25 mouse cellular contexts compared by ENCODE assay signal in genomic region chr11:90034646-90035045, GRCm38 (mm10). TPM values are rescaled to one million over a fixed set of nuclear protein-coding genes. Genes with fewer than 3 reads are reported as not detected.
DNase-seq lines count a peak whose midpoint lies in the region; ATAC-seq lines count a peak whose summit lies in the region.
"Had no signal": no experiment of that assay in that cellular context is flagged by ENCODE, and none has a peak within 500 bp of the region (broad histone marks: within the 10 kb centered on the region; RNA-seq: fewer than 3 reads in every experiment).

No protein-coding gene starts in this region.

- H3K4me1 ChIP-seq in heart, embryonic 16.5 days (ENCODE audit: control insufficient read depth, insufficient read depth, low read length), result peaks cover 4% of the 10 kb centered on the region
- peaks cover 14% of the 10 kb centered on the region; the same call in 1 of the 2 replicates for H3K4me1 ChIP-seq in heart, embryonic 10.5 days
- H3K4me1 ChIP-seq in midbrain, embryonic 15.5 days, result peaks cover 15% of the 10 kb centered on the region

- 59% methylated on average over 12 of the region's 12 CpGs for WGBS in heart, embryonic 16.5 days
- WGBS in heart, embryonic 10.5 days, result 82% methylated on average over 12 of the region's 12 CpGs
- WGBS in midbrain, embryonic 15.5 days, result 82% methylated on average over 12 of the region's 12 CpGs

- H3K9me3 ChIP-seq in heart, embryonic 16.5 days (replicated peaks; ENCODE audit: control insufficient read depth, low read length), result peaks cover 3% of the 10 kb centered on the region; the same call in 1 of the 2 replicates
- H3K9me3 ChIP-seq in heart, embryonic 10.5 days, result no peaks in the 10 kb centered on the region
- H3K9me3 ChIP-seq in midbrain, embryonic 15.5 days, result no peaks in the 10 kb centered on the region
- H3K9me3 ChIP-seq: forebrain, embryonic 15.5 days; heart, embryonic 15.5 days; limb, embryonic 10.5 days; stomach, embryonic 15.5 days had no signal

- ATAC-seq in heart, embryonic 16.5 days (replicated peaks; ENCODE audit: extremely low read depth, insufficient read depth, low FRiP score), result peak; percentile 49; the same call in 1 of the 2 replicates
- ATAC-seq in midbrain, embryonic 15.5 days (replicated peaks), result no peak
- ATAC-seq: forebrain, embryonic 15.5 days; inflammation-experienced regulatory T-cells, adult 6 months had no signal

- H3K4me2 ChIP-seq in heart, embryonic 16.5 days (ENCODE audit: low read depth, low read length), result peak overlapping the region; percentile 28; the same call in 1 of the 2 replicates
- no peak overlapping the region for H3K4me2 ChIP-seq in midbrain, embryonic 15.5 days
- H3K4me2 ChIP-seq: forebrain, embryonic 15.5 days; heart, embryonic 15.5 days; hindbrain, embryonic 14.5 days had no signal

- no peak overlapping the region for H3K27ac ChIP-seq in heart, embryonic 16.5 days (ENCODE audit: low read length)
- H3K27ac ChIP-seq in heart, embryonic 10.5 days, result no peak overlapping the region
- H3K27ac ChIP-seq in midbrain, embryonic 15.5 days, result no peak overlapping the region
- H3K27ac ChIP-seq: embryonic facial prominence, embryonic 10.5 days; forebrain, embryonic 15.5 days; heart, embryonic 15.5 days; hindbrain, embryonic 14.5 days; limb, embryonic 10.5 days; midbrain, embryonic 10.5 days; stomach, embryonic 15.5 days had no signal

- peaks cover 7% of the 10 kb centered on the region for H3K36me3 ChIP-seq in heart, embryonic 16.5 days (ENCODE audit: control insufficient read depth, insufficient read depth)
- H3K36me3 ChIP-seq in heart, embryonic 10.5 days, result peaks cover 19% of the 10 kb centered on the region; the same call in 1 of the 2 replicates
- no peaks in the 10 kb centered on the region for H3K36me3 ChIP-seq in midbrain, embryonic 15.5 days (replicated peaks)
- H3K36me3 ChIP-seq: forebrain, embryonic 15.5 days; midbrain, embryonic 10.5 days had no signal

- no peak for DNase-seq in heart, embryonic 10.5 days (ENCODE audit: low spot score)
- DNase-seq in heart, postnatal 10 days, result peak; percentile 72 to 75
- DNase-seq in heart, postnatal 25 days (ENCODE audit: low spot score), result peak; percentile 18
- DNase-seq in skeletal muscle tissue, adult 2 months (ENCODE audit: low read depth, low spot score), result peak; percentile 39
- DNase-seq in urinary bladder, postnatal 4 days (ENCODE audit: low spot score in 2 of 2), result no peak
- DNase-seq: adrenal gland, adult 2 months; cerebellum, adult 11 months; cerebellum, adult 9-11 months; gastrocnemius, postnatal 36 days; kidney, adult 8-10 months; kidney, postnatal 14 days; right cerebral cortex, postnatal 4 days had no signal

- no peak overlapping the region for H3K4me3 ChIP-seq in heart, embryonic 16.5 days (ENCODE audit: low read length)
- no peak overlapping the region for H3K4me3 ChIP-seq in heart, embryonic 10.5 days
- H3K4me3 ChIP-seq in midbrain, embryonic 15.5 days, result no peak overlapping the region
- H3K4me3 ChIP-seq: embryonic facial prominence, embryonic 10.5 days; forebrain, embryonic 15.5 days; heart, embryonic 15.5 days; limb, embryonic 10.5 days; midbrain, embryonic 10.5 days; stomach, embryonic 15.5 days had no signal

- H3K27me3 ChIP-seq in heart, embryonic 16.5 days (ENCODE audit: control insufficient read depth, insufficient read depth, low read length), result no peaks in the 10 kb centered on the region; the same call in 1 of the 2 replicates
- H3K27me3 ChIP-seq in heart, embryonic 10.5 days (ENCODE audit: insufficient read depth, poor library complexity, severe bottlenecking), result peaks cover 20% of the 10 kb centered on the region
- peaks cover 18% of the 10 kb centered on the region for H3K27me3 ChIP-seq in midbrain, embryonic 15.5 days (replicated peaks)
- H3K27me3 ChIP-seq: forebrain, embryonic 15.5 days; stomach, embryonic 15.5 days had no signal

- intact Hi-C loops in heart, postnatal 10 days (cut with DNase I), result loop anchor here (5.0 kb wide), 2 partner anchors 47 to 218 kb away; no protein-coding TSS in a partner anchor
- intact Hi-C loops in heart, postnatal 25 days (cut with DNase I), result loop anchor here (5.0 kb wide), 3 partner anchors 47 to 213 kb away; partner anchors contain the start of gene Mmd

- no peak overlapping the region for H3K9ac ChIP-seq in heart, embryonic 16.5 days (ENCODE audit: low read length)
- H3K9ac ChIP-seq in midbrain, embryonic 15.5 days, result no peak overlapping the region
- H3K9ac ChIP-seq: forebrain, embryonic 15.5 days; heart, embryonic 15.5 days; hindbrain, embryonic 14.5 days; stomach, embryonic 15.5 days had no signal

RNA-seq across cellular contexts. Expression of gene Tmem100, which starts 4.5 kb away (rescaled TPM):
- 9.8 and 13.4 TPM in 2 replicates for polyA plus RNA-seq in heart, embryonic 16.5 days (2015; fragmentation: Nextera tagmentation; extraction: Ambion mirVana)
- polyA plus RNA-seq in heart, embryonic 10.5 days (2016; fragmentation: Nextera tagmentation; extraction: Ambion mirVana), result 13.6 and 14.1 TPM in 2 replicates
- total RNA-seq in heart, postnatal 10 days (2021), result 10 to 100 TPM; 20.4 to 39.3 TPM
- total RNA-seq in heart, postnatal 25 days (2021), result 10 to 100 TPM; 16.9 to 23.8 TPM
- polyA plus RNA-seq in midbrain, embryonic 15.5 days (2015; fragmentation: Nextera tagmentation; extraction: Ambion mirVana), result 7.8 and 8.8 TPM in 2 replicates
- total RNA-seq: MEL had no signal
- polyA plus RNA-seq: C2C12; inflammation-experienced regulatory T-cells, adult 6 months; liver, adult 2 months had no signal

RNA-seq across cellular contexts. Expression of gene Pctp, which starts 32.0 kb away (rescaled TPM):
- 7.3 and 8.3 TPM in 2 replicates for polyA plus RNA-seq in heart, embryonic 16.5 days (2015; fragmentation: Nextera tagmentation; extraction: Ambion mirVana)
- polyA plus RNA-seq in heart, embryonic 10.5 days (2016; fragmentation: Nextera tagmentation; extraction: Ambion mirVana), result 26.2 and 28.5 TPM in 2 replicates
- 1 to 10 TPM; 4.5 to 5.6 TPM for total RNA-seq in heart, postnatal 10 days (2021)
- 1 to 10 TPM; 4.0 TPM for total RNA-seq in heart, postnatal 25 days (2021)
- 1.4 and 1.7 TPM in 2 replicates for polyA plus RNA-seq in midbrain, embryonic 15.5 days (2015; fragmentation: Nextera tagmentation; extraction: Ambion mirVana)

Comparison
In these comparisons a context has a peak if more than half of its experiments do, and no peak if none do; other contexts are left out.
1. DNase-seq: peak in heart, postnatal 10 days (2 of 2), heart, postnatal 25 days (single experiment) and skeletal muscle tissue, adult 2 months (single experiment); none in heart, embryonic 10.5 days (single experiment) and urinary bladder, postnatal 4 days (0 of 2).